Mouse (Mus musculus) right cerebral cortex, postnatal 4 days (tissue): ENCODE results near the gene Rarb.
"Not testable (repeated sequence)": the region's sequence is repeated elsewhere in the genome, so short reads cannot be mapped to it uniquely, and the experiment has no call there.

Experiments
- DNase-seq: peaks from one replicate; pipeline ENCODE4 v3.0.0-alpha.2; 2022

The Rarb gene

GRCm38 (mm10) chr14:16818602-16819250, at the start of gene Rarb:
Gene Rarb (minus strand): TSS chr14:16819156.
- DNase-seq: no peak

DNA sequence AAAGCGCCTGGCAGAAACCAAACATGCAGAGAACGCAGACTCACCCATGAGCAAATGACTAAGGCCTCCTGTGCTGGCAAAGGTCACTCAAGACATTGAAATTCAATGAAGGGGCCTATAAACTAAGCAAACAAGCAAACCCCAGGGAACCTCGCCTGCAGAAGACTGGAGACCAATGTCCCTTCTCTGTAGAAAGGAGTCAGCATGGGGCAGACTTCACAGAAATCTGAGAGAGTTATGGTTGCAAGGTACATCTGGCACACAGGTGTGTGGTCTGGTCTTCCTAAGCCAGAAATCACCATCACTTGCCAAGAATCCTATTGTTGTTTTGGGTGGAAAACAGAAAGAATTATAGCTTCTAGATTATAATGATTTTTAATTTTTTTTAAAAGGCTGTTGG, 23.1 kb upstream of the Rarb start:
- DNase-seq: no peak

DNA sequence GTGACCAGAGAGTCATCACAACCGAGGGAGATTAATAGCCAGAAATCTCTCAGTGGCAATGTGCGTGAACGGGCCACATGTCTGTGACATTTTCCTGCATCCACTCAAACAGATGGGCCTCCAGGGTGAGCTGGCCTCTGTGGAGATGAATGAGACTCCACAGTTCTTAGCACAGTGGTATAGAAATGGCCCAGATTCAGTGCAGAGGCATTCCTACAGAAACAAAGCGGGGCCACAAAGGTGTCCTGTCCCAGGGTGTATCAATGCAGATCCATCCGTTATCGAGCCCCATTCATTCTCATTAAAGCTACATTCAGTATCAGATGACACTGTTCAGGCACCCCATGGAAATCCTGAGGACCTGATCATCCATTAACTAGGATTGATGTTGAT, 22.6 kb upstream of the Rarb start:
- DNase-seq: no peak

GRCm38 (mm10) chr14:16840951-16841596, 22.1 kb upstream of the Rarb start:
- DNase-seq: peak; percentile 55

- DNase-seq: no peak
These were observed 21.2 kb upstream of the Rarb start for GRCm38 (mm10) chr14:16840135-16840534.

DNA sequence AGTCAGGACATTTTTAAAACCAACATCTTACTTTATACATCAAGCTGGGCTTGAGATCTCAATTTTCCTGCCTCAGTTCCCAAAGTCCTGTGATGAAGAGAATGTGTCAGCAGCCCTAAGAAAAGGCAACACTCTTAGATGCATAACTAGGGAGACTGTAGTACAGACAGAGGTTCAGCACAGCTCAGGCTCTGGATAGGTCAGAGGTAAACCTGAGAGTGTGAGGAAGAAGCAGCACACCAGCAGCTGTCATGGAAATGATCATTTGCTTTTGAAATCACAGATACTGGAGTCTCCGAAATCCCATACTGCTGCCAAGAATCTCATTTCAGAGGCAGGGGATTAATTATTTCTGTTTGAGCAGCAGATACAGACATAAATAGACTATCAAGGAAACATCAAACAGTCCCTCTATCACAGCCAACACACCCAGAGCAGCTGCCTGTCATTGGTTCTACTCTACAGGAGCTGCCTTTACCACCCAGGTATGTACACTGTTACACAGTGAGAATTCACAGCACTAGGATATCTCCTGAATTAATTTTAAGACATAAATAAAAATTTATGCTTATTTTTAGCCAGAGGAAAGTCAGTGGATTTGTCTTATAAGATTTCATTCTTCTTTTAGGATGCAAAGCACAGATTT, 3.7 kb downstream of the Rarb start:
- no peak for DNase-seq

GRCm38 (mm10) chr14:16806155-16806554, 12.8 kb downstream of the Rarb start:
- DNase-seq: no peak

DNA sequence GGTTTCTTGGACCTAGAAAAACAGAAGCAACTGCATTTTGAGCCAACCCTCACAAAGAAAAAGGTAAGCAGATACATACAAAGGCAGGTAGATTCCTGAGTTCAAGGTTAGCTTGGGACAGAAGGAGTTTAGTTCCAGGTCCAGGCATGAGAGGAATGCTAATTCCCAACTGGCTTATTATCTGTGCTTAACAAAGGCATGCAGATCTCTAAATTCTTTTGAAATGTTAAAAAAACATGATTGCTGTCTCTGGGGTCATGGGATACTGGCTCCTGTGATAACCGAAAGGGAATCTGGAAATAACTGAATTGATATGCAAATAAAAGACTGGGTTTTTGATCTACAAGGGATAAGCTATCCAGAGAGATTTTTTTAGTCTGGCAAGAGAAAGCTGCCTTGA, 28.8 kb downstream of the Rarb start:
- DNase-seq: no peak

DNA sequence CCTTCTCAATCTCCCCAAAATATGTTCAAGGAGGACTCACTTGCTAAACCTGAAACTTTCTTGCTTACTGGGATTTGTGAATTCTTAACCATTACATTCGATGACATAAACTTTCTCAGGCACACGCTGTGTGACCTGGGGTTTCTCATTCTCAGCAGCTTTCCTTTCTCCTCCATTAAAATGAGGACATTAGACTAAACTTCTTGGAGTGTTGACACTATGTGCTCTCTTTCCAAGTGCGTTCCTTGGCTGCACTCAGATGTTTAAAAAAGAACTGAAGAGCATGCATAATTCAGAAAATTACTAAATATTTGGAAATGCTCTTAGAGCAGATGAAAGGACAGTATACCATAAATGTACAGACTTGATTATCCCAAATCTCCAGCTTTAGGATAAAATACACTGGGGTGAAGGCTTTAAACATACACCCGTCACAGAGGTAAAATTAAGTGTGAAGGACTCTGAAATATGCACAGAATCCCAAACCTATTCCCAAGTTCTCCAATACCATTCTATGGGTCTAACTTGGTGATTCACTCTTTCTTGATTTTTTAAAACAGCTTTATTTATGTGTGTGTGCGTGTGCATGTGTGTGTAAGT, 36.9 kb downstream of the Rarb start:
- DNase-seq: no peak

GRCm38 (mm10) chr14:16776723-16777381, 42.1 kb downstream of the Rarb start:
- no peak for DNase-seq

GRCm38 (mm10) chr14:16772927-16773326, 46.0 kb downstream of the Rarb start:
- no peak for DNase-seq

DNA sequence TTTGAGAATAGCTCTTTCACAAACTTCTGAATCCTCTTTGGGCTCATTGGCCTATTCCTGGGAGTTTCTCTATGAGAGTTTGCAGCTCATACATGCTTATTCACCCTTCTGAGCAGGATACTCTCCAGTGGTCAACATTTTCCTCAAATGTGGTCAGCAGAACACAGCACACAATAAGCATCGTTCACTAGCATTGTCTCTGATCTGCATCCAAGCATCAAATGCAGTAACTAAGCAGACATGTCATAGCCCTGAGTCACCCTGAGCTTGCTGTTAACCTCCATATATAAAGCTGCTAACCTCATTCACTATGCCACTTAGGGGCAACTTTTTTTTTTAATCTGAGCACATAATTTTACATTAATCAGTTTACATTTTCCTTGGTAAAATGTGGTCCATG, 53.1 kb downstream of the Rarb start:
- DNase-seq: no peak

- no peak for DNase-seq
These were observed 56.2 kb downstream of the Rarb start for GRCm38 (mm10) chr14:16762773-16763172.

DNA sequence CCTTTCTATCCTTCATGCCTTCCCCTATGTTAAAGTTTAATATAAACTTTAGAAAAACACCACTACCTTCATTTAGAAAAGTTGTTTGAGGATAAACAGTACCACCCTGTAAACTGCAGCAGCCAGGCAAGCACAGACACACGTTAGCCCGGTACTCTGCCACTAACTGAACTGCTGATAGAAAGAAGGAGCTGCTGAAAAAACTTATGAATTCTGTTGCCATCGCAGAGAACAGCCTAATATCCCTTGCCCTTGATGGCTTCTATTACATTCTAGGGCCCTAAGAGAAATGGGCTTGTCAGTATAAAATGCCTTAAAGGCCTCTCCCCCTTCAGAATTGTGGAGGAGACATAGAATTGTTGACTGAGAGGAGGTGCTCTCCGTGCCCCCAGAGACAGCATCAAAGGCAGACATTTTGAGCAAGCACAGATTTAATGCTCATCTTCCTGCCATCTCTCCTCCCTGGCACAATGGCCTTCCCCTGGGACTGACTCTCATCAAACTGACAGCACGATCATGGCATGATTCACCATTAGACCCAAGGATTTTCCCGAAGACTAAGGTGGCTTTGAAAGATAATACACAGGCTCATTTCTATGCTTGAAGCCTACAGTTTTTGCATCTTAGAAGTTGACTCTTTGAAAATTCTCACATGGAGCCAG, 60.1 kb downstream of the Rarb start:
- no peak for DNase-seq

- DNase-seq: not testable (repeated sequence)
These were observed 63.4 kb downstream of the Rarb start for GRCm38 (mm10) chr14:16755601-16756000.

- DNase-seq: no peak
These were observed 66.3 kb downstream of the Rarb start for GRCm38 (mm10) chr14:16752648-16753047.

DNA sequence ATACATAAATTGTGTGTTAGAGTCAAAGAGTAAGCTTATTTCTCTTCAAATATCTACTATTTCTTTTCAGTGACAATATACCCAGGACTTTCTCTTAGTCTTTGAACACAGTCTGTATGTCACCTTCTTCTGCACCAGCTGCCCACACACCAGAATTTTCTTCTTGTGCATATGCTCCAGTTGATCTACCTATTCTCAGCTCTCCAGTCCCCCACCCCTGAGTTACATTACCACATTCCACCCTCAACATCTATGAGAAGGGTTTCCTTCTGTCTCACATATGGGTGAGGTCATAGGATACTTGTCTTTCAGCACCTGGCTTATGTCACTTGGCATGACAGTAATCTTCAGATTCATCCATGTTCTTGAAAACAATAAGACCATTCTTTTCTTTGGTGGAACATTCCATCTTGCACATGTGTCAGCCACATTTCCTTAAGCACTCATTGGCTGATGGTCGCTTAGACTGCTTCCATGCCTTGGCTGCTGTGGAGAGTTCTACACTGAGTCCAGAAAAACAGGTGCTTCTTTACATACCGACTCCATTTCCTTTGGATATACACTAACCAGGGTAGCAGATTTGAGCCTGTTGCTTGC, 71.9 kb downstream of the Rarb start:
- no peak for DNase-seq

GRCm38 (mm10) chr14:16740982-16741739, 77.8 kb downstream of the Rarb start:
- DNase-seq: no peak

- no peak for DNase-seq
These were observed 80.4 kb downstream of the Rarb start for GRCm38 (mm10) chr14:16738538-16738937.

GRCm38 (mm10) chr14:16737781-16738180, 81.2 kb downstream of the Rarb start:
- no peak for DNase-seq

GRCm38 (mm10) chr14:16735331-16736012, 83.5 kb downstream of the Rarb start:
- no peak for DNase-seq
